ENCODE assay signal across 22 mouse cellular contexts in genomic region chr4:144718288-144718687, GRCm38 (mm10). TPM values are rescaled to one million over a fixed set of nuclear protein-coding genes. Genes with fewer than 3 reads are reported as not detected.
"Had no signal": no experiment of that assay in that cellular context is flagged by ENCODE, and none has a peak within 500 bp of the region (broad histone marks: within the 10 kb centered on the region; RNA-seq: fewer than 3 reads in every experiment).

No protein-coding gene starts in this region.

- H3K27me3 ChIP-seq: intestine, embryonic 15.5 days; kidney, embryonic 15.5 days; liver, embryonic 15.5 days; midbrain, embryonic 12.5 days had no signal

- H3K4me3 ChIP-seq: intestine, embryonic 15.5 days; kidney, embryonic 15.5 days; liver, embryonic 15.5 days; midbrain, embryonic 12.5 days had no signal

- H3K27ac ChIP-seq: intestine, embryonic 15.5 days; kidney, embryonic 15.5 days; liver, embryonic 15.5 days; midbrain, embryonic 12.5 days had no signal

- H3K36me3 ChIP-seq: intestine, embryonic 15.5 days; kidney, embryonic 15.5 days; liver, embryonic 15.5 days; midbrain, embryonic 12.5 days had no signal

- H3K4me1 ChIP-seq: intestine, embryonic 15.5 days; kidney, embryonic 15.5 days; liver, embryonic 15.5 days; midbrain, embryonic 12.5 days had no signal

- H3K9ac ChIP-seq: intestine, embryonic 15.5 days; kidney, embryonic 15.5 days; liver, embryonic 15.5 days; lung, embryonic 14.5 days; midbrain, embryonic 12.5 days had no signal

- H3K9me3 ChIP-seq: intestine, embryonic 15.5 days; kidney, embryonic 15.5 days had no signal

- ATAC-seq: intestine, embryonic 15.5 days had no signal

- H3K4me2 ChIP-seq: intestine, embryonic 15.5 days; kidney, embryonic 15.5 days; liver, embryonic 15.5 days; lung, embryonic 14.5 days; midbrain, embryonic 12.5 days had no signal

- DNase-seq: kidney, adult 2 months; kidney, postnatal 14 days; left cerebral cortex, postnatal 4 days; lung, embryonic 14.5 days; lung, postnatal 10 days; lung, postnatal 4 days; right cerebral cortex, adult 18-20 months; right cerebral cortex, postnatal 25 days; thymus, postnatal 14 days had no signal

RNA-seq across cellular contexts. Expression of gene Gm13178, which starts 2.9 kb away (rescaled TPM):
- total RNA-seq: layer of hippocampus, postnatal 14 days; left cerebral cortex, postnatal 10 days; liver, adult 2 months; megakaryocyte, adult 5-6 weeks had no signal
- polyA plus RNA-seq: intestine, embryonic 15.5 days; kidney, adult 2 months; kidney, embryonic 15.5 days; large intestine, adult 2 months; liver, adult 2 months; liver, embryonic 15.5 days; lung, embryonic 14.5 days; midbrain, embryonic 12.5 days; neural tube, embryonic 14.5 days; small intestine, adult 2 months had no signal

RNA-seq across cellular contexts. Expression of gene Gm436, which starts 32.1 kb away (rescaled TPM):
- total RNA-seq: layer of hippocampus, adult 8-10 months; layer of hippocampus, postnatal 14 days; left cerebral cortex, adult 18-20 months; left cerebral cortex, postnatal 10 days; left cerebral cortex, postnatal 4 days; liver, adult 2 months; megakaryocyte, adult 5-6 weeks had no signal
- polyA plus RNA-seq: intestine, embryonic 15.5 days; kidney, adult 2 months; kidney, embryonic 15.5 days; large intestine, adult 2 months; liver, adult 2 months; liver, embryonic 15.5 days; lung, embryonic 14.5 days; midbrain, embryonic 12.5 days; neural tube, embryonic 14.5 days; small intestine, adult 2 months had no signal
